Mouse (Mus musculus) lung, adult 2 months (tissue): Measurements from ENCODE around the gene Zfp667. TPM values are rescaled to one million over a fixed set of nuclear protein-coding genes. Genes with fewer than 3 reads are reported as not detected.

Experiments used
- DNase-seq: peaks from one replicate; pipeline ENCODE4 v3.0.0; 2022
- H3K4me1 ChIP-seq: fragments of 200-500 bp; 2 replicates; pipeline ENCODE4 v1.6.1; 2011; ENCODE audit warnings: low read length; ENCODE audit not compliant: control insufficient read depth, insufficient read depth
- H3K4me3 ChIP-seq: fragments of 200-500 bp; replicated peaks from 2 replicates; pipeline ENCODE3; 2011; ENCODE audit warnings: low read depth, mild to moderate bottlenecking, control low read depth, low read length; ENCODE audit errors: extremely low read depth
- CTCF ChIP-seq: fragments of 200-500 bp; IDR thresholded peaks from 2 replicates; pipeline ENCODE4 v1.5.1; 2011; ENCODE audit warnings: mild to moderate bottlenecking, low read length, control low read depth; ENCODE audit not compliant: insufficient read depth
- POLR2A ChIP-seq: fragments of 200-500 bp; IDR thresholded peaks from 2 replicates; pipeline ENCODE4 v1.6.1; 2011; ENCODE audit warnings: low read depth, mild to moderate bottlenecking, control low read depth, low read length, borderline replicate concordance; ENCODE audit errors: extremely low read depth
- WGBS: fragments of 180-500 bp; shearing (Covaris S2); methylation state at CpG from one replicate; pipeline ENCODE4 v1.1.7; 2018; 5-methylcytosine and 5-hydroxymethylcytosine counted together
- polyA plus RNA-seq: library from polyadenylated mRNA; depleted of rRNA; stranded (reverse); fragments of >200 nt; gene quantifications from 2 replicates; pipeline ENCODE4 v1.2.3, GENCODE M21; 2012; rRNA removed

Gene Zfp667
- polyA plus RNA-seq, 1 experiment, result 1.1 TPM

DNA sequence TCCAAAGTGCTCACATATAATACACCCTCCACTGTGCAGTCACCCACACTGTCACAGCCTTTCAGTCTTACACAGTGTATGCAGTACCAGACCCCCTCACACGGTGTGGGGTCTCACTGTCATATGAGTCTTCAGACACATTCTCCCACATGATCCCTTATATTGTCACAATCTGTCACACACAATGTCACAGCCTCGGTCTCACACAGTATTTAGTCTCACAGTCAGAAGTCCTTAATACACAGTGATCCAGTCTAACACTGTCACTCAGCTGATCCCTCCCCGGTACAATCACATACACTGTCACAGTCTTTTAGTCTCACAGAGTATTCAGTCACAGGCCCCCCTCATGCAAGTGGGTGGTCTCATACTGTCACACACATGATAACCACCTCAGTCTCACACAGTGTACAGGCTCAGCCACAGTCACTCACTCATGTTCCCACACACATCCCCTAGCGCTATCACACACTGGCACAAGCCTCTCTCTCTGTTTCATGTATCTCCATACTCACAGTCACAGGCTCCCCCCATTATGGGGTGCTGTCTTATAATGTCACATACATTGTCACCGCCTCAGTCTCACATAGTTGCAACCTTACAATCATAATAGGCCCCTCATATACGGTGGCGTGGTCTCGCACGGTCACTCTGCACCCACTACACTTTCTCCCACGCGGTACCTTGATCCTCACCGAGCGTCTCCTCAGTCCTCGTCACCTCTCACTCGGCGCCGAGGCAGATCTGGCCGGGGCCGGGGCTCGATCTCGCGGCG, 44.3 kb downstream of the Zfp667 start:
- DNase-seq, result no peak
- WGBS, result 14% methylated on average over 23 of the region's 23 CpGs
- peaks cover 7% of the 10 kb centered on the region for H3K4me1 ChIP-seq
- peak overlapping the region; percentile 66 for H3K4me3 ChIP-seq
- TF ChIP-seq CTCF, result no peak
- no peak for TF ChIP-seq POLR2A

DNA sequence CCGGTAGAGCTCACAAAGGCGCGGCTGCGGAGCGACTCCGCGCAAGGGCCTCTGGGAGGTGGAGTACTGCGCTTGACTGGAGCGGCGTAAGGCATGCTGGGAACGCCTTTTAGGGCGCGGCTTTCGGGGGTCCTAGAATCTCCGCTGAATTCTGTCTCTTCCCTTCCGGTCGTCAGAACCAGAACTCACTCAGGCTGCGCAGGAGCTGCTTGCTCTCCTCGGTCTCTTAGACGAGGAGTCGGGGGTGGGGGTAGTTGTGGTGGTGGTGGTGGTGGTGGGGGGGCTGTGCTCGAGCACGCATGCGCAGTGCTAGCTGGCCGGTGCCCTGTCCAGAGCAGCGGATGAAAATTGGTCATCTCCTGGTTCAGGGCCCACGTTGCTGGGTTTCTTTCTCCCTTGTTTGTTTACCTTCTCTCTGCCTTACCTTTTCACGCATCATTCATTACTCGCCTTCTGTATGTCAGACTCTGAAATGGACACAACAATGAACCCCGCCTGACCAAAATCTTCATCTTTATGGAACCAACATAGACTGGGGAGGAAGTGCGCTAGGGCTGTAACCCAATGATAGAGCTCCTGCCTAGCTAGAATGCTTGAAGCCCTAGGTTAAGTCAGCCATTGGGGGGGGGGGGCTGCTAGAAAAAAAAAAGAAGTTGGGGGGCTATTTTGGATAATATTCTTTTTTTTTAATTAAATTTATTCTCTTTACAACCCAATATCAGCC, 45.0 kb downstream of the Zfp667 start, which contains the start of gene Zfp583:
Gene Zfp583, minus strand, starts transcription at position 53 of the 724 bp plus-strand sequence.
- peaks cover 7% of the 10 kb centered on the region for H3K4me1 ChIP-seq
- TF ChIP-seq POLR2A, result peak; percentile 36; the same call in 1 of the 2 replicates
- TF ChIP-seq CTCF, result no peak
- peak; percentile 75 for DNase-seq
- WGBS, result 6% methylated on average over 31 of the region's 31 CpGs
- peak within 1 kb of the TSS; percentile 66 for H3K4me3 ChIP-seq

- DNase-seq, result no peak
- TF ChIP-seq CTCF (no peak), POLR2A (no peak)
- H3K4me1 ChIP-seq, result no peaks in the 10 kb centered on the region
- WGBS, result 87% methylated on average over 5 of the region's 5 CpGs
- H3K4me3 ChIP-seq, result no peak overlapping the region
Measured at GRCm38 (mm10) chr7:6339865-6340264, 53.5 kb downstream of the Zfp667 start.

- peak; percentile 44 for DNase-seq
- peak within 1 kb of the TSS; percentile 36 for H3K4me3 ChIP-seq
- no peaks in the 10 kb centered on the region for H3K4me1 ChIP-seq
- WGBS, result under 1% methylated on average over 26 of the region's 26 CpGs
- TF ChIP-seq POLR2A (no peak), CTCF (no peak)
Measured at GRCm38 (mm10) chr7:6343501-6344071, 57.2 kb downstream of the Zfp667 start, which contains the start of gene Gm3854. TSS of gene Gm3854 (plus strand) at chr7:6343759.

DNA sequence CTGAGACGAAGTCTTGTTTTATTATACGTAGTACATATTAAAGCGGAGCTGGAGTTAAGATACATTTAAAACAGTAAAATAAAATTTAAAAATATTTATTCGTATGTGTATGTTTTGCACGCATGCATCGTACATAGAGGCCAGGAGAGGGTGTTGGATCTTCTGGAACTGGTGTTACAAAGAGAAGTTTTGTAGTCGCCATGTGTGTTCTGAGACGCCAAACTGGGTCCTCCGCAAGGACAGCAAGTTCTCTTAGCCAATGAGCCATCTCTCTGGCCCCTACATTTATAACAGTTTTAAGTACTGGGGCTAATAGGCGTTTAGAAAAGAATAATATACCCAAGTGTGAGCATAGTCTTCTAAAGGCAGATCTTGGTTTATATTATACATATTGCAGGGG, 57.7 kb downstream of the Zfp667 start:
- 30% methylated on average over 10 of the region's 10 CpGs for WGBS
- H3K4me1 ChIP-seq, result no peaks in the 10 kb centered on the region
- no peak overlapping the region for H3K4me3 ChIP-seq
- DNase-seq, result no peak
- TF ChIP-seq CTCF (no peak), POLR2A (no peak)

Other genes with a start within 250 kb of the Zfp667 start
- gene Nlrp4c, start 241.4 kb upstream of the Zfp667 start, polyA plus RNA-seq, result not detected in 2 replicates
- 38.4 and 44.0 TPM in 2 replicates for gene Zfp787, start 130.6 kb upstream of the Zfp667 start, polyA plus RNA-seq
- 35.2 and 36.7 TPM in 2 replicates for gene Zfp444, start 114.4 kb upstream of the Zfp667 start, polyA plus RNA-seq
- not detected in 2 replicates for gene Galp, start 89.5 kb upstream of the Zfp667 start, polyA plus RNA-seq
- not detected in 2 replicates for gene Zscan5b, start 64.3 kb upstream of the Zfp667 start, polyA plus RNA-seq
- gene Epp13, start 33.9 kb upstream of the Zfp667 start, polyA plus RNA-seq, result not detected in 2 replicates
- 0.42 and 0.76 TPM in 2 replicates for gene Zfp583, start 44.7 kb downstream of the Zfp667 start, polyA plus RNA-seq
- 0.07 and 0.21 TPM in 2 replicates for gene Gm3854, start 57.2 kb downstream of the Zfp667 start, polyA plus RNA-seq
- gene Zfp78, start 76.7 kb downstream of the Zfp667 start, polyA plus RNA-seq, result 0.35 and 0.59 TPM in 2 replicates
- 2.0 and 3.9 TPM in 2 replicates for gene Zfp28, start 96.7 kb downstream of the Zfp667 start, polyA plus RNA-seq
- not detected in 2 replicates for gene Smim17, start 112.1 kb downstream of the Zfp667 start, polyA plus RNA-seq
- gene Gm20715, start 123.7 kb downstream of the Zfp667 start, polyA plus RNA-seq, result 0.03 TPM in 1 of 2 replicates, not detected in the other
- not detected in 2 replicates for gene Olfr1344, start 152.1 kb downstream of the Zfp667 start, polyA plus RNA-seq
- gene Olfr1336, start 169.6 kb downstream of the Zfp667 start, polyA plus RNA-seq, result not detected in 2 replicates
- not detected in 2 replicates for gene Olfr1346, start 180.5 kb downstream of the Zfp667 start, polyA plus RNA-seq
- not detected in 2 replicates for gene Olfr5, start 200.4 kb downstream of the Zfp667 start, polyA plus RNA-seq
- not detected in 2 replicates for gene Olfr1347, start 213.2 kb downstream of the Zfp667 start, polyA plus RNA-seq
- gene Olfr1348, start 222.2 kb downstream of the Zfp667 start, polyA plus RNA-seq, result not detected in 2 replicates
- not detected in 2 replicates for gene Olfr1349, start 236.4 kb downstream of the Zfp667 start, polyA plus RNA-seq